Mouse (Mus musculus) frontal cortex, postnatal 10 days (tissue): ENCODE results near the gene Tec.

Experiments
- DNase-seq, 2 experiments: peaks; one replicate each; pipeline ENCODE4 v3.0.0; 2022; ENCODE audit warnings: low spot score in 2 of 2, mixed read lengths in 1 of 2

Gene Tec

GRCm38 (mm10) chr5:72783123-72783522 lies 85.2 kb downstream of the Tec start:
- no peak for DNase-seq

- DNase-seq: no peak
Measured at GRCm38 (mm10) chr5:72781776-72782175, 86.5 kb downstream of the Tec start.

GRCm38 (mm10) chr5:72776595-72776994 lies 91.7 kb downstream of the Tec start:
- DNase-seq: no peak

DNA sequence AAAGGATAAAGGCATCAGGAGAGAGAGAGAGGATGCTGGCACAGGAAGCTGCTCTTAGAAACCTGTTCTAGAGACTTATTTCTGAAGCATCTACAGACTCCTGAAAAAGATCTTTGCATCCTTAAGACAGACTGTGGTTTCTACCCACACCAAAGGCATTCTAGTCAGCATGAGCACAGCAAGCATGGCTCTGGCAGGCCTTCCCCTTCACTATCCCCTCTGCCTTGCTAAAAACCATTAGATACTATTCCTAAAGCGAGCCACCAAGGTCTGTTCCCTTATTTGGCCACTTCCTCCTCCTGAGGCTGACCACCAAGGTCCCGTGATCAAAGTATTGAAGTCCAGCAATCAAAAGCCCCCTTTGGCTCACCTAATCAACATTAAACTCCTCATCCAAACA lies 92.2 kb downstream of the Tec start:
- DNase-seq: no peak

- no peak for DNase-seq
Measured at GRCm38 (mm10) chr5:72769841-72770240, 98.4 kb downstream of the Tec start.

DNA sequence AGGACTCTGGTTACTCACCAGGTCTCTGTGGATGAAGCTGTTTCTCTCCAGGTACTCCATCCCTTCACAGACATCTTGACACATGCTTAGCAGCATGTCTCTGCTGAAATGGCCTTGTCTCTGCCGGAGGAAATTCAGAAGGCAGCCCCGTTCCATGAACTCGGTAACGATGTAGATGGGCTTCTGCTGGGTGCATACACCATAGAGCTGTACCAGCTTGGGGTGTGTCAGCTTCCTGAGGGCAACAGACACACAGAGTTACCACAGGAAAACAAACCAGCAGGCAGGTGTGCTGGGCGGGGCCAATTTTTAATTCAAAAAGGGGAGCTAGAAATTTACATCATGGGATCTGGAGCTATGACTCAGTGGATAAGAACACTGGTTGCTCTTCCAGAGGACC lies 104.7 kb downstream of the Tec start:
- DNase-seq: no peak

DNA sequence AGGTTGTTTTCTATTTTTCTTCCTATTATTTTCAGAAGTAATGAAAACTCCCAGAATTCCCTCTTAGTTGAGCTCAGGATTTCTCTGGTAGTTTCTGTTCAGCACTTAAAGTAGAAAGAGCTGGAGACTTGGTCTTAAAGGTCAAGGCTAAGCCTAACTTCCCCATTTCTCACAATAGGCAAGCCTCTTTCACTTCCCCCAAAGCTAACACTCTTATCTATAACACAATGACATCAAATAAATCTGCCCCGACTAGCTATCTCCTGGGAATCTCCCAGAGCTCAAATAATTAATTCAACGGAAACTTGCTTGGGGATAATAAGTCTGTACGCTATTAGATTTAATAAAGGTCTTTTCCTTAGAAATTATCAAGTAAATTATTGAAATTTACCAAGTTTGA lies 105.3 kb downstream of the Tec start:
- no peak for DNase-seq

GRCm38 (mm10) chr5:72761758-72762157 lies 106.5 kb downstream of the Tec start:
- no peak for DNase-seq

- DNase-seq: no peak
Measured at GRCm38 (mm10) chr5:72761237-72761636, 107.0 kb downstream of the Tec start.

- no peak for DNase-seq
Measured at GRCm38 (mm10) chr5:72758925-72759924, 109.1 kb downstream of the Tec start.

DNA sequence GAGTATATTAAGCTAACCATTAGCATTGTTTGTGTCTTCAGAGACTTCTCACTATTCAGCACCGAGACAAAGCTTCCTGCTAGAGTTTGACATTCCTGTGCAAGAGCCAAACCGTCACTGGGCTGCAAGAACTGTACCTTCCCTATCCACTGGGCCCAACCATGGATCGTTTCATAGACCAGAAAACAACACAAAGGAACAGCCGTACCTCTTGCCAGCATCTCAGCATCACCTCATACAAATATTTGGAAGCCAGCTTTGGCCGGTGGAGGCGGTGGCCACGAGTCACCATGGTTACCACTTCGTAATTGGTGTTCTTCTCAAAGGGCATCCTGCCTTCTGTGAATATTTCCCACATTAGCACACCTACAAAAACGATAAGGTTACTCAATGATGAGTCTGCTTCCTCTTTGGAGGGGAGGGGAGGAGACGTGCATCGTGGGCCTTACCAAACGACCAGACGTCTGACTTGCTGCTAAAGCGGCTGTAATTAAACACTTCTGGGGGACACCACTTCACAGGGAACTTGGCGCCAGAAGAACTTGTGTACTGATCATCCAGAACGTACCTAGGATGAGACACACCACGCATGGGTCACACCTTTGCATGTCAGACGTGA lies 111.0 kb downstream of the Tec start:
- DNase-seq: no peak

GRCm38 (mm10) chr5:72755941-72756340 lies 112.3 kb downstream of the Tec start:
- DNase-seq: peak; percentile 19 to 34

DNA sequence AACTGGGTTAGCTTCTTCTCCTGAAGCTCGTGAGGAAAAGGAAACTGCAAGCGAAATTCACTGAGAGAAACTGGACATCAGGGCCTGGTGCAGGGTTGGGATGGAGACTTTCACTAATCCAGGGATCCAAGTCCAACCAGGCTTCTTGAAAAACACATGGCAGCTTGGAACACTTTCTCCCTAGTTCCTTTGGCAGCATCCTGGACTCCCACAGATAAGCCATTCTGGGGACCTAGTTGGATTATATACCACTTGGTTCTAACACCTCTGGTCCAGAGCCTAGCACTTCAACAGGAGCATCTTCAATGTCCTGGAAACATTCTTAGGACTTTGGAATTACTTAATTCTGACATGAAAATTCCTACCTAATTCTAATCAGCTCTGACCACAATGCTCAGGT lies 113.2 kb downstream of the Tec start:
- DNase-seq: no peak

DNA sequence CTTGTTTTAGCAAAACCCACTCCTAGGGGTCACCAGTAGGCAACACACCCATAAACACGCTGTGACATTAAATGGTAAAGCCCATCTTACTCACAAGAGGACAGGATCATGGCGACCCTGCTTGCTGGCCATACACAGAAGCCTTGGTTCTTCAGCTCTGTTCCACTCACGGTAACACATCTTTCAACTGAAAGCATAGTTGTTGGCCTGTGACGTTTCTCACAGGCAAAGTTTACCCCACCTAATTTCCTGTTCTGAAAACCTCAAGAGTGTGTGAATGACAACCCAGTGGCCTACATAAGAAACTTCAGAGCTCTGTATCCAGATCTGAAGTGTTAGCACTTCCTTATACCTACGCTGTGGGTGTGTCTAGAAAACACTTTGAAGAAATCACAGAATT lies 115.7 kb downstream of the Tec start, which contains the start of gene Txk:
Gene Txk, minus strand, starts transcription at position 193 of the 400 bp plus-strand sequence.
- no peak for DNase-seq

DNA sequence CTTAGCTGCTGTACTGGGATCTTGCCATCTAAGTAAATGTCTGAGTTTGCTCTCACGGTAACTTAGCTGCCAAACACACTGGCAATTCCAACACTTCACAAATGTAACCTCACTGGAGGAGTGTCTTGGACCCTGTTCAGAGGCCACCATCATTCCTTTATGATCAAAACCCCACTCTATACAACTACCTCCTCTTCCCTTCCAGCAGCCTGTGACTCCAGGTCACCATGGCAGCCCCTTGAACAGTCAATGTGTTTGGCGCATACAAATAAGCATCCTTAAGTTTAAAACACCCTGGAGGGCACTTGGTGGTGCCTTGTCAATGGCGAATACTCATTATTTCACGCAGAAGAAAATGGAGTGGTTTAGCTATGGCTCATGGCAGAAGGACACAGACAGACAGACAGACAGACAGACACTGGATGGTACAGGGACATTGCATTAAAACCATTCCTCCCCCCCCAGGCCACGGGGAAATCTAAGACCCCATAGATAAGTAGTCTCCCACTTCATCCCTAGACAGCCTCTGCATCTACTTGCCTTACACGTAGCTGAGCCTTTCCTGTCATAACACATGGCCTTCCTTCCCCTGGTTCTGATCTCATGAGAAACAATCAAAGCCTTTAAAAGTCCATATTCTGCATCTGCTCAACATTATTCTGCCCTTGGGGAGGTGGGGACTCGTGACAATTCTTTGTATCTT lies 117.1 kb downstream of the Tec start:
- DNase-seq: no peak

- DNase-seq: no peak
Measured at GRCm38 (mm10) chr5:72750226-72750625, 118.1 kb downstream of the Tec start.

GRCm38 (mm10) chr5:72748659-72749265 lies 119.5 kb downstream of the Tec start:
- DNase-seq: no peak

DNA sequence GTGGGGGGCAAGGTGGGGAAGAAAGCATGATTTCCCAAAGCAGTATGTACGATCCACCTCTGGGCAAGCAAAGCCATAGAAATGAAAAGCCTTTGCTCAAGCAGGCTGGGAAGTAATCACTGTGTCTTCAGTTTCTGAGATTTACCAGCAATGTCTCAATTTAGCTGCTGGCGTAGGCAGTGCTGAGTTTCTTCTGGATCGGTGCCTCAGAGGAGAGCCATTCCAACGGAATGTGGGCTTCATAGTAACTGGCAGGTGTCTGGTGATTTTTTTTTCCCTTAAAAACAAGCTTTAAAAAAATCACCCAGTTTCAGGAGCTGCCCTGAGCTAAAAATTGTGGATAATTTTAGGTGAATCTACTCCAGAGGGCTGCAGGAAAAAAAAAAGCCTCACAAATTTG lies 120.9 kb downstream of the Tec start:
- peak; percentile 46 to 54 for DNase-seq

DNA sequence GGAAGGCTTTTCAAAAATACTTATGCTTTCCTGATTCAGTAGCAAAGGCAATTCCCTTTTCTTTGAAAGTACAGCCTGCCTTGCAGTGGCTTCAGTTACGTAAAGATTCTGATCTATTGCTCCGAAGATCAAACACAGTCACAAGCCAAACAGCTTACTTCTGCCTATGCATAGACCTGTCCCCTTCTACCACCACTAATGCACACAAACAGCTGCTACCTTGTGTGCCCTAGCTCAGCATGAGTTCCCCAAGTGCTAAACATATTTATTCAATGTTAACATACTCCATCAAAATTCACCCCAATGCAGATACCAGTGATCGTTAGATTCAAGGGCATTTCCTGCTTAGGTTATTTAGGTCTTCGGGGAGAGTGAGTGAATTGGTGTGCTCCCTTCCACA lies 121.8 kb downstream of the Tec start:
- no peak for DNase-seq

GRCm38 (mm10) chr5:72743103-72743502 lies 125.2 kb downstream of the Tec start:
- no peak for DNase-seq

GRCm38 (mm10) chr5:72736868-72737267 lies 131.4 kb downstream of the Tec start:
- DNase-seq: no peak

GRCm38 (mm10) chr5:72736437-72736836 lies 131.8 kb downstream of the Tec start:
- DNase-seq: no peak
